Mouse (Mus musculus) heart, embryonic 10.5 days (tissue): Measurements from ENCODE around the gene Cand2. TPM values are rescaled to one million over a fixed set of nuclear protein-coding genes. Genes with fewer than 3 reads are reported as not detected.

Experiments
- DNase-seq: peaks from one replicate; pipeline ENCODE4 v3.0.0-alpha.2; 2017; ENCODE audit warnings: low spot score
- H3K27ac ChIP-seq: fragments of 300-500 bp; sonication (generic); 2 replicates; pipeline ENCODE4 v1.5.1; 2016; ENCODE audit warnings: mild to moderate bottlenecking
- H3K27me3 ChIP-seq: fragments of 300-500 bp; sonication (generic); 2 replicates; pipeline ENCODE4 v1.6.1; 2016; ENCODE audit warnings: mild to moderate bottlenecking; ENCODE audit not compliant: poor library complexity, insufficient read depth, severe bottlenecking
- H3K36me3 ChIP-seq: fragments of 300-500 bp; sonication (generic); 2 replicates; pipeline ENCODE4 v1.6.1; 2016; ENCODE audit warnings: mild to moderate bottlenecking, moderate library complexity
- H3K4me1 ChIP-seq: fragments of 300-500 bp; sonication (generic); 2 replicates; pipeline ENCODE4 v1.6.1; 2016; ENCODE audit warnings: mild to moderate bottlenecking
- H3K4me3 ChIP-seq: fragments of 300-500 bp; sonication (generic); 2 replicates; pipeline ENCODE4 v1.5.1; 2016; ENCODE audit warnings: mild to moderate bottlenecking, moderate library complexity
- H3K9me3 ChIP-seq: fragments of 300-500 bp; sonication (generic); 2 replicates; pipeline ENCODE4 v1.6.1; 2016; ENCODE audit warnings: mild to moderate bottlenecking, moderate library complexity
- WGBS: fragments of 180-500 bp; shearing (Covaris S2); methylation state at CpG from one replicate; pipeline ENCODE4 v1.1.7; 2016; 5-methylcytosine and 5-hydroxymethylcytosine counted together
- polyA plus RNA-seq: library from polyadenylated mRNA; unstranded; fragments of >200 nt; fragmentation: Nextera tagmentation; extraction: Ambion mirVana; gene quantifications from 2 replicates; pipeline ENCODE4 v1.2.1, GENCODE M21; 2016

The Cand2 gene
- 60.0 and 73.9 TPM in 2 replicates for polyA plus RNA-seq

- Histone ChIP-seq H3K27me3 (no peaks in the 10 kb centered on the region), H3K4me3 (peak within 1 kb of the TSS; percentile 82)
- 0% methylated on average over 22 of the region's 28 CpGs for WGBS
Measured at GRCm38 (mm10) chr6:115774501-115774921, at the start of gene Cand2. Cand2 (plus strand) TSS chr6:115774538.

GRCm38 (mm10) chr6:115727108-115727507, 47.2 kb upstream of the Cand2 start:
- no peak overlapping the region for H3K4me3 ChIP-seq
- H3K27ac ChIP-seq: no peak overlapping the region
- H3K4me1 ChIP-seq: peaks cover 16% of the 10 kb centered on the region
- H3K9me3 ChIP-seq: no peaks in the 10 kb centered on the region
- H3K27me3 ChIP-seq: no peaks in the 10 kb centered on the region
- DNase-seq: no peak
- no peaks in the 10 kb centered on the region for H3K36me3 ChIP-seq
- 79% methylated on average over 1 of the region's 1 CpGs for WGBS

More at GRCm38 (mm10) chr6:115774501-115774921, at the start of gene Cand2:
- peaks cover 34% of the 10 kb centered on the region for H3K4me1 ChIP-seq
- DNase-seq: peak; percentile 90
- H3K27ac ChIP-seq: peak within 1 kb of the TSS; percentile 97
- H3K9me3 ChIP-seq: no peaks in the 10 kb centered on the region
- peaks cover 17% of the 10 kb centered on the region for H3K36me3 ChIP-seq

GRCm38 (mm10) chr6:115727570-115727969, 46.8 kb upstream of the Cand2 start:
- 59% methylated on average over 2 of the region's 2 CpGs for WGBS

GRCm38 (mm10) chr6:115730560-115731342, 43.6 kb upstream of the Cand2 start:
- Histone ChIP-seq H3K27ac (no peak overlapping the region), H3K27me3 (no peaks in the 10 kb centered on the region)

More at GRCm38 (mm10) chr6:115727570-115727969, 46.8 kb upstream of the Cand2 start:
- Histone ChIP-seq H3K36me3 (no peaks in the 10 kb centered on the region), H3K4me3 (no peak overlapping the region), H3K27ac (no peak overlapping the region), H3K9me3 (no peaks in the 10 kb centered on the region), H3K4me1 (peaks cover 12% of the 10 kb centered on the region), H3K27me3 (no peaks in the 10 kb centered on the region)
- DNase-seq: no peak

GRCm38 (mm10) chr6:115732341-115732928, 41.9 kb upstream of the Cand2 start:
- 81% methylated on average over 22 of the region's 22 CpGs for WGBS
- Histone ChIP-seq H3K27ac (no peak overlapping the region), H3K9me3 (no peaks in the 10 kb centered on the region), H3K36me3 (no peaks in the 10 kb centered on the region), H3K4me1 (peaks cover 6% of the 10 kb centered on the region; the same call in 1 of the 2 replicates), H3K4me3 (no peak overlapping the region), H3K27me3 (no peaks in the 10 kb centered on the region)
- no peak for DNase-seq

More at GRCm38 (mm10) chr6:115730560-115731342, 43.6 kb upstream of the Cand2 start:
- 69% methylated on average over 20 of the region's 20 CpGs for WGBS
- no peaks in the 10 kb centered on the region for H3K36me3 ChIP-seq
- H3K9me3 ChIP-seq: no peaks in the 10 kb centered on the region
- DNase-seq: no peak
- peaks cover 6% of the 10 kb centered on the region; the same call in 1 of the 2 replicates for H3K4me1 ChIP-seq
- H3K4me3 ChIP-seq: no peak overlapping the region

GRCm38 (mm10) chr6:115734909-115735308, 39.4 kb upstream of the Cand2 start:
- Histone ChIP-seq H3K4me1 (peaks cover 10% of the 10 kb centered on the region; the same call in 1 of the 2 replicates), H3K4me3 (no peak overlapping the region), H3K27ac (no peak overlapping the region), H3K36me3 (no peaks in the 10 kb centered on the region), H3K27me3 (no peaks in the 10 kb centered on the region), H3K9me3 (no peaks in the 10 kb centered on the region)
- no peak for DNase-seq
- WGBS: 66% methylated on average over 4 of the region's 4 CpGs

GRCm38 (mm10) chr6:115739056-115739455, 35.3 kb upstream of the Cand2 start:
- Histone ChIP-seq H3K27ac (no peak overlapping the region), H3K4me1 (peaks cover 4% of the 10 kb centered on the region; the same call in 1 of the 2 replicates), H3K9me3 (no peaks in the 10 kb centered on the region), H3K27me3 (no peaks in the 10 kb centered on the region), H3K36me3 (no peaks in the 10 kb centered on the region), H3K4me3 (no peak overlapping the region)
- DNase-seq: no peak
- 87% methylated on average over 5 of the region's 5 CpGs for WGBS

- Histone ChIP-seq H3K27me3 (no peaks in the 10 kb centered on the region), H3K4me1 (peaks cover 4% of the 10 kb centered on the region; the same call in 1 of the 2 replicates), H3K36me3 (no peaks in the 10 kb centered on the region), H3K9me3 (no peaks in the 10 kb centered on the region), H3K27ac (no peak overlapping the region), H3K4me3 (no peak overlapping the region)
- 0% methylated on average over 1 of the region's 1 CpGs for WGBS
- no peak for DNase-seq
Measured at GRCm38 (mm10) chr6:115743569-115743968, 30.8 kb upstream of the Cand2 start.

GRCm38 (mm10) chr6:115746326-115746725, 28.0 kb upstream of the Cand2 start:
- Histone ChIP-seq H3K4me3 (no peak overlapping the region), H3K9me3 (no peaks in the 10 kb centered on the region), H3K36me3 (no peaks in the 10 kb centered on the region), H3K27me3 (no peaks in the 10 kb centered on the region), H3K4me1 (no peaks in the 10 kb centered on the region; the same call in 1 of the 2 replicates), H3K27ac (no peak overlapping the region)
- WGBS: 75% methylated on average over 1 of the region's 1 CpGs
- DNase-seq: no peak

GRCm38 (mm10) chr6:115755536-115755935, 18.8 kb upstream of the Cand2 start:
- DNase-seq: no peak
- Histone ChIP-seq H3K27me3 (no peaks in the 10 kb centered on the region), H3K9me3 (no peaks in the 10 kb centered on the region), H3K4me1 (peaks cover 24% of the 10 kb centered on the region), H3K27ac (no peak overlapping the region; the same call in 1 of the 2 replicates), H3K4me3 (no peak overlapping the region), H3K36me3 (no peaks in the 10 kb centered on the region)
- WGBS: 46% methylated on average over 7 of the region's 7 CpGs

GRCm38 (mm10) chr6:115758981-115759435, 15.3 kb upstream of the Cand2 start:
- Histone ChIP-seq H3K27me3 (no peaks in the 10 kb centered on the region), H3K9me3 (no peaks in the 10 kb centered on the region), H3K4me3 (no peak overlapping the region), H3K4me1 (peaks cover 55% of the 10 kb centered on the region), H3K36me3 (no peaks in the 10 kb centered on the region), H3K27ac (peak overlapping the region; percentile 18; the same call in 1 of the 2 replicates)
- 50% methylated on average over 9 of the region's 9 CpGs for WGBS
- no peak for DNase-seq

GRCm38 (mm10) chr6:115759461-115759860, 14.9 kb upstream of the Cand2 start:
- Histone ChIP-seq H3K36me3 (no peaks in the 10 kb centered on the region), H3K27ac (peak overlapping the region; percentile 18; the same call in 1 of the 2 replicates), H3K27me3 (no peaks in the 10 kb centered on the region), H3K9me3 (no peaks in the 10 kb centered on the region), H3K4me1 (peaks cover 58% of the 10 kb centered on the region), H3K4me3 (no peak overlapping the region)
- DNase-seq: no peak
- WGBS: 45% methylated on average over 5 of the region's 5 CpGs

GRCm38 (mm10) chr6:115760137-115760536, 14.2 kb upstream of the Cand2 start:
- WGBS: 85% methylated on average over 4 of the region's 4 CpGs
- no peaks in the 10 kb centered on the region for H3K36me3 ChIP-seq
- H3K27ac ChIP-seq: no peak overlapping the region; the same call in 1 of the 2 replicates
- no peaks in the 10 kb centered on the region for H3K27me3 ChIP-seq
- H3K4me1 ChIP-seq: peaks cover 63% of the 10 kb centered on the region
- no peak overlapping the region for H3K4me3 ChIP-seq
- no peak for DNase-seq
- H3K9me3 ChIP-seq: no peaks in the 10 kb centered on the region
